Mouse (Mus musculus): ENCODE results near the gene Plcb3.
"Not testable (repeated sequence)": the region's sequence is repeated elsewhere in the genome, so short reads cannot be mapped to it uniquely, and the experiment has no call there.

Gene Plcb3

DNA sequence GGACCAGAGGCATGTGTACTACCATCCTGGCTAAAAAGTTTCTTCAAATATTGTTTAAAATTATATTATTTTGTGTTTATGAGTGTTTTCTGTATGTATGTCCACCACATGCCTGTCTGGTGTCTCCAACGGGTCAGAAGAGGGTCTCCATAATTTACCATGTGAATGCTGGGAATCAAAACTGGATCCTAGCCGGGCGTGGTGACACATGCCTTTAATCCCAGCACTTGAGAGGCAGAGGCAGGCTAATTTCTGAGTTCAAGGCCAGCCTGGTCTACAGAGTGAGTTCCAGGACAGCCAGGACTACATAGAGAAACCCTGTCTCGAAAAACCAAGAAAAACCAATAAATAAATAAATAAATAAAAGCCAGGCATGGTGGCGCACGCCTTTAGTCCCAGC lies 14.9 kb upstream of the Plcb3 start:
- not testable (repeated sequence) for DNase-seq (ENCODE audit: low spot score in 2 of 2)

DNA sequence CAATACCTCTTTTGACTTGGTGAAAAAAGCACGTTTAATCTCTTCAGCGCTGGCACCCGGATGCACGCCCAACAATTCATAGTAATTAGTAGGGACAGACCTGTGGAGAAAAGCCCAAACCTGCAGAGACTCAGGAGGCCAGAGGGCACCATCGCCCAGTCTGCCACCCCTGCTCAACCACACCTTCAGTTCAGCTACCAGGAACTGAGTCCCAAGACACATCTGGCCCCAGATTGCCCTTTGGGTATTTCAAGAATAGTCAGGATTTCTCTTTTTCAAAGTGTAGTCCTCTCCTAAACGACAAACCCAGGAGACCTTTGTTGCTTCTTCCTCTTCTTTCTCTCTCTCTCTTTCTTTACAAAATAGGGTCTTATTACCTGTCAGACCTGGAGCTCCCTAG lies 14.4 kb upstream of the Plcb3 start:
- DNase-seq (ENCODE audit: low spot score in 2 of 2) = no peak

DNA sequence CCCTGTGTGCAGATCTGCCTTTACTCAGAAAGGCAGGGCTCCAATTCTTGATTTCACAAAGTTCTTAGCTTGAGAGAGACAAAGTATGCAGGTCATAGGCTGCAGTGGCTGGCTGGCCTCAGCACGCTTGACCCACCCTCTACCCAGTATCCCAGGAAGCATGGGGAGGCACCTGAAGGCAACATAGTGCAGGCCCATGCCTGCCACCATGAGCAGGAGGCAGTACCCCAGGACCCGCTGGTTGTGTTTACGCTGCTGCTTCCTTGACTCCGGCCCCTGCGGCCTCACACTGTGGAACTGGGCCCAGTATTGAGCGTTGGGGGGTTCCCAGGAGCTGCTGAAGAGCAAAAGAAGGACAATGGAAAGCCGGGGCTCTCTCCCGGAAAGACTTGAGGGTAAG lies 13.0 kb upstream of the Plcb3 start:
- no peak for DNase-seq (ENCODE audit: low spot score in 2 of 2)

DNA sequence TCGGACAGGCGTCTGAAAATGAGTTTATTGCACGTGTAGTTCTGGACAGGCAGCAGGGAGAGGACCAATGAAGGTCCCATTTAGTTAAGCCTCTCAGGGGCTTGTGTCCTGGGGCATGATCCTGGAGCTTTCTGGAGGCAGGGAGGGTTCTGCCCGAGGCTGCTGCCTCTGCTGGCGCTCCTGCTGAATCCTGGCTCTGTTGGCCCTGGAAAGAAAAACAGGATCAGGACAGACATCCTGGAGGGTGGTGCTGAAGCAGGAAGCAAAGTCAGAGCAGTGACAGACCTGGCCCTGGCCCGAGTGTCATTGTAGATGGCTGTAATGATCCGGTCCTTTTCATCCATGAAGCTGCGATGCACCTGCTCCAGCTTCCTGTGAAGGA lies 11.6 kb upstream of the Plcb3 start:
- no peak for DNase-seq (ENCODE audit: low spot score in 2 of 2)

DNA sequence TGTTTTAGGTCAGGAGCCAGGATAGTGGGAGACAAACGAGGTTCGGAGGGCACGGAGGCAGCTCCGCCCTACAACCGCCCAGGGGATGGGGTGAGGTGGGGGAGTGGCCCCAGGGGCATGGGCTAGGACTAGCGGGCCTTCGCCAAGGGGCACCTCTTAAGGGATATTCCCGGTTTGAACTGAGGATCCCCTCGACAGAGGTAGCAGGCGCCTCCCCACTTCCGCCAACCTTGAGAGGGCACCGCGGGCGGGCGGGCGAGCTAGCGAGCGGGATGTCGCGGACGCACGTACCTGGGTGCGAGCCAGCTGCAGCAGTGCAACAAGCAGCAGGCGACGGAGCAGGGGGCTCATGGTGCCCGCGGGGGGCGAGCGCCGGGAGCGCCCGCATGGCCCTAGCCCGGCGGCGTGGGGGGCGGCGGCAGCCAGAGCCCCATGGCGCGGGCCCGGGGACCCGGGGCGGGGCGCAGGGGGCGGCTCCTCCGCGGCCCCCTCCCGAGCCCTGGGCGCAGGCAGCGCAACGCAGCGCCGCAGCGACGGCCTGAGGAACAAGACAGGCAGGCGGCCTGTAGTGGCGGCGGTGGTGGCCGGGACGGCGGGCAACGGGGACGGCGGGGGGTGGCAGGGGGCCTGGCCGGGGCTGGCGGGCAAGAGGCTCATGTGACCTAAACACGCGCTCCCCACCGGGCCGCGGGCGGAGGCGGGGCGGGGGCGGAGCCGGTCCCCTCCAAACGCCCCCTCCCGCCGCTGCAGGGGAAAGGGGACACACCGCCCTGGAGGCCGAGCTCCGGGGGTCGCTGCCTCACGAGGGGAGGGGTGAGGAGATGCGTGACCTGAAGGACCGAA lies 11.0 kb upstream of the Plcb3 start, which contains the start of gene Vegfb:
Gene Vegfb, minus strand, starts transcription at position 591 of the 843 bp plus-strand sequence.
- peak; percentile 35 to 42 for DNase-seq (ENCODE audit: low spot score in 2 of 2)

DNA sequence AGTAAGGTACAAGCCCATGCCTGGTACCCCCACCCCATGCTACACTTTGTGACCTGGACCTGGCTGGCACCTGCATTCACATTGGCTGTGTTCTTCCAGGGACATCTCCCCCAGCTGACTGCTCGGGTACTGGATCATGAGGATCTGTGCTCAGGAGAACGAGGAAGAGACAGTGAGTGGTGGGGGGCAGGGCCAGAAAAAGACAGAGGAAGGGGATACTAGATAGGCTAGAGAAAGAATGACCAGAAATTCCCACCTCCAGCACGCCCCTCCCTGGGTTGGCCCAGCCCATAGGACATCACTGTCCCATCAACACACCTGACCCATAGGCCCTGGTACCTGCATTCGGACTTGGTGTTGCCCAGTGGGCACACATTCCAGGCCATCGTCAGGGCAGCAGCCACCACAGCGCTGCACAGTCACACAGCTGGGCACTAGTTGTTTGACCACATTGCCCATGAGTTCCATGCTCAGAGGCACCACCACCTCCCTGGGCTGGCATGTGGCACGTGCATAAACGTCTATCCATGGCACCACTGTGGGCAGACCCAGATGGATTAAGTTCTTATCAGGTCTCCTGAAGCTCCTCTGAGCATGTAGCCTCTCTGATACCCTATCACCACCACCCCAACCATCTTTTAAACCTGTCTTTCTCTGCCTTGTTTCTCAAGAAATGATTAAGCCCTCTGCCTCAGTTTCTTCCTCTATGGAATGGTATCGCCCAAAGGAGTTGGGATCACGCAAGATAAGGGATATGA lies 9.9 kb upstream of the Plcb3 start:
- no peak for DNase-seq (ENCODE audit: low spot score in 2 of 2)

DNA sequence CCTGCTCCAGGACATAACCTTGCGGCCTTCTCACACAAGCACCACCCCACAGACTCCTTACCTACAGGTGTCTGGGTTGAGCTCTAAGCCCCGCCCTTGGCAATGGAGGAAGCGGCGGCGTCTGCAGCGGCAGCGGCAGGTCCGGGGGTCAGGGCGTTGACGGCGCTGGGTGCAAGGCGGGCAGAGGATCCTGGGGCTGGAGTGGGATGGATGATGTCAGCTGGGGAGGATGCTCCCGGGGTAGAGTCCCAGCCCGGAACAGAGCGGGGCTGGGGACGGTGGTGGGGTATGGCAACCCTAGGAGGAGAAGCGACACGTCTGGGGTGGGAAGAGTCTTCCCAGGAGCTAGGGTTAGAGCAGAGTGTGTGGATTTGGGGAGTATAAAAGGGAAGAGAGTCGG lies 9.0 kb upstream of the Plcb3 start:
- DNase-seq (ENCODE audit: low spot score in 2 of 2) = no peak

DNA sequence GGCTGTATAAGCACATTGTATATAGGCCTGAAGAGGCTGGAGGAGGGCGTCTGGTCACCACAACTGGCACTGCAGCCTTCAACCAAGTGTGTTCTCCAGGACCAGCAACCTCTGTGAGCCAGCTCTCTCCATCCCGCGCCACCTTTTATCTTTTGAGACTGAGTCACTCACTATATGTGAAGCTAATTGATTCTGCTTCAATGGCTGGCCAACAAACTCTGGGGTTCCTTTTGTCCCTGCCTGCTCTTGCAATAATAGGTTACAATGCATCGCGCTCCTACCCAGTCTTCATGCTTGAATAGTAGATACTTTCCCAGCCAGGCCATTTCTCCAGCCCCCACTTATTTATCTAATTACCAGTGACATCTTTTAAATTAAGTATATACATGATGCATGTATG lies 7.4 kb upstream of the Plcb3 start:
- no peak for DNase-seq (ENCODE audit: low spot score in 2 of 2)

DNA sequence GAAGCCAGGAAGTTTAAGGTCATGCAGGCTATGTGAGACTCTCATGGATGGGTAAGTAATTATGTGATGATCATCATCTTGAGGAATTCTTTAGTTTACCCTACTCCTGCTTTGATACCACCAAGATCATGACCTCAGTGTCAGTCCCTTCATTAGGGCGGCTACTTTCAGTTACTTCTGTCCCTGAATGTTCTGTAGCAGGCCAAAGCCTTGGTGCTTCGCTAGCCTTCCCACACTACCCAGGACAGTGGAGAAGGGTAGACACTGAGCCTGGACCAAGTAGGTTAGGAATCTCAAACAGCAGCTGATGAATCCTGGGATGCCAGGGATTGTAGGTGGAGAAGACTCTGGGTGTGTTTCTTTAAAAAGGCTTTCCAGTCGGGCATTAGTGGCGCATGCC lies 5.2 kb upstream of the Plcb3 start:
- DNase-seq (ENCODE audit: low spot score in 2 of 2) = no peak

DNA sequence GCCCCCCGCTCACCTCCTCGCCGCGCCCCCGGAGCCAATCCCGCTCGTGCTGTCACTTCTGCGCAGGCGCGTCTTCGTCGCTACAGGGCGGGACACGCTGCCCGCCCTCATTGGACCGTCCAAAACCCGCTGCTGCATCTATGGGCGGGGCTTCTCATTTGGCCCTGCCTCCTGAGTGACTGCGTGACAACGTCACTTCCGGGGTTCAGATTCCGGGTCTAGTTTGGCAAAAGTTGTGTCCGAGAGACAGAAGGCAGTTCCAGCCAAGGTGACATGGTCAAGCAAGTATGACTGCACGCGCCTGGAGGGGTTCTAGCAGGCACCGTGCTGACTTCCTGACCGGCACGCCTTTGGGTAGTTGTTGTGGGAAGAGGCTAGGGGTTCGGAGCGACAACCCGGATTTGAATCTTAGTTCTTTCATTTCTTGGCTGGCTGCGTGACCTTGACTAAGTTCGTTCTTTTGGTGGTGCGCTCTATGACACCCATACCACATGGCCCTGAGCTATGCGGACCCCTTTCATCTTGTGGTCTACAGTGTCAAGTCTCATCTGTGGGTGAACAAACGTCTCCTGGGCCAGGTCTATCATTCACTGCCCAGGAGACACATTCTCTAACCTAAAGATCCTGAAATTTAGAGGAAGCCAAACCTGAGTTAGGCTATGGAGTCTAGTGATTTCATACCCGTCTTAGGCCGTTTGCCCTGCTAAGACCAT lies 4.3 kb upstream of the Plcb3 start, which contains the start of gene Fkbp2:
Gene Fkbp2, minus strand, starts transcription at position 121 of the 713 bp plus-strand sequence.
- DNase-seq (ENCODE audit: low spot score in 2 of 2) = peak; percentile 99

DNA sequence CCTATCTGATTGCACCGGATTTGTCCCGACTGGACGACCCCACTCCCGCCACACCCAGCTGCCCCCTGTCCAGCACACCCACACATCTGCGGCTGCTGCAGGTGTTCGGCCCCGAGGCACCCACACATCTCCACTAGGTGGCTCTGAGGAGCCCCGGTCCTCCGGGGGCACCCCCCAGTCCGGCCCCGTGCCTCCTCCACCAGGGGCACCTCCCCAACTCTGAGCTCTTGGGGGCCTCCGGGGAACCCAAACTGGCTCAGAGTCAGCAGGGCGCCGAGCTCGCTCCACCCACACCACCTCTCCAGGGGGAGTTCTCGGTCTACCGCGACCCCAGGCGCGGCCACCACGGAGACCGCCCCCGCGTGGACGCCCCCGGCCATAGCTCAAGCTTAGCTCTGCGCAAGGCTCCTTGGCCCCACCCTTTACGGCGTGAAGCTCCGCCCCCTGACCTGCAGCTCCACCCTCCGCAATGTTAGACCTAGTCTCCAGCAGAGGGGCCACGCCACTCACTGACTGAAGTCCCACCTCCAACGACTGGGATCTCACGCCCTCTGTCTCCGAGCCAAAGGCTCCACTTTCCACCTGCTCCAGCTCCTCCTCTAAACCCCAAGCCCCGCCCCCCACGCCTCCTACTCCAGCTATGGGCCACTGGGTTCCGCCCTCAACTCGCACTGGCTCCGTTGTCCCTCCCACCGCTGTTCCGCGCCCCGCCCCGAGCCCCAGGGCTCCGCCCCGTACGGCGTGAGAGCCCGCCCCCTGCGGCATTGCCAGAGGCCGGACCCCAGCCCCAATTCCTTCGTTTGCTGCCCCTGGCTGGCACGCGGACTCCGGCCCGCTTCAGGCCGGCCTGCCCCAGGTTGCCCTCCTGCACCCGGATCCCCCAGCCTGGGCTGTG lies 3.5 kb upstream of the Plcb3 start:
- DNase-seq (ENCODE audit: low spot score in 2 of 2) = peak; percentile 100

DNA sequence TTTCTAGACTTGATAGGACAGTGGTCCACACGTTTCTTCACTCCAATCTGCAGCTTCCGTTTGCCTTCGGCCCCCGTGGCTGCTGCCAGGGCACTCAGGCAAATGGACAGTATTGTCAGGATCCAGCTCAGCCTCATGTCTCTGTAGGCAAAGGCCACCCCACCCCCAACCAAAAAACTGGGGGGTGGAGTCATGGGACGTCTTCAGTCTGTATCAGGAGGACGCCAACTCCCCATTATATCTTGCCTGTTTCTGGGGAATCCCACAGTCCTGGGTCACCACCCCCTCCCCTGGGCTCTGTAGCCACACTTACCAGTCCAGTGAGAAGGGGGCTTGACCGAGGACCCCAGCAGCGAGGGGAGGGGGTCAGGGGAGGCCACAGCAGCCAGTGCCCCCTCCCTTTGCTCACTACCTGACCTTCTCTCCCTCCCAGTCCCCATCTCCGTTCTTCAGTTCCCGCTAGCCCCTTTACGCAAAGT lies 2.8 kb upstream of the Plcb3 start:
- no peak for DNase-seq (ENCODE audit: low spot score in 2 of 2)

DNA sequence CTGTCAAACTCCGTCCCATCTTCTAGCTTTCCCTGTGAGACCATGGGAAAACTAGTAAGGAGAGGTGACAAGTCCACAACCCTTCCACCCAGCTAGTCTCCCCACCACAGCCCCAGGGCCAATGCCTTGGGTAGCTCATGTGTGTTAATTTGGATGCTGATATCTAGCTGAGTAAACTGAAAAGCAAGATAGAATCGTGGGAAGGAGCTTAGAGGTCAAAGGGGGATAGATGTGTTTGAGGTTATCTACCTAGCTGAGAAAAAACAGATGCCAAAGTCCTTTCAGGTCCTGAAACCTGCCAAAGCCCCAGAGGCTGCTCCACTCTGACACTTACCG lies 2.3 kb upstream of the Plcb3 start:
- DNase-seq (ENCODE audit: low spot score in 2 of 2) = no peak

DNA sequence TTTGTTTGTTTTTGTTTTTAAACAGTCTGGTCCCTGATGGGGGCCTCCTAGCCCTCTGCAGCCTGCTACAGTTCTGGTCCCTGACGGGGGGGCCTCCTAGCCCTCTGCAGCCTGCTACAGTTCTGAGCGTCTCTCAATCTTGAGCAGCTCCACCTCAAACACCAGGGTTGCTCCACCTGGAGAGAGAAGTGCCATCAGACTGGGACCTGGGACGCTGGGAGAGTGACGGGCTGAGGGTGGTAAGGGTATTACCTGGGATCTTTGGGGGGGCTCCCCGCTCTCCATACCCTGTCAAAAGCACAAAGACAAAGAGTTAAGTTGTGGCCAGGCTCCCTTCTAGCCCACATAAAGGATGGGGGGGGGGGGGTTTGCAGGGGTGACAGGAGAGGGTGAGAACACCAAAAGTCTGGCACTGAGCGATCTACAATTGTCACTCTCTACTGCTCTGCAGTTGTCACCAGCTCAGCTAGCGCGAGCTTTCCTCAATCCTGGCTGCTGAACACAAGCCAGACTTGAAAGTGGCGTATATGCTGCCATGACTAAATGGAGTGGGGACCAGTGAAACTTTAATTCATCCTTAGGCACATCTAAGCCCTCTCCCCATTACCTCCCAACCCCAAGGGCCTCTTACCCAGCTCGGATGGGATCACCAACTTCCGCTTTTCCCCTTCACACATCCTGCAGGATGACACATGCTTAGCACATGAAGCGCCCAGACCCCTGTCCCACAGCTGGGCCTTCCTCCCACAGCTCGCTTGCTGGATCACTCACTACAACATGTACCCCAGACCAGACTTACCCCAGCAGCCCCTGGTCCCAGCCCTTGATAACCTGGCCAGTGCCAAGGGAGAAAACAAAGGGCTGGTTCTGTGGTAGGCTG lies 1.7 kb upstream of the Plcb3 start:
- DNase-seq (ENCODE audit: low spot score in 2 of 2) = no peak

DNA sequence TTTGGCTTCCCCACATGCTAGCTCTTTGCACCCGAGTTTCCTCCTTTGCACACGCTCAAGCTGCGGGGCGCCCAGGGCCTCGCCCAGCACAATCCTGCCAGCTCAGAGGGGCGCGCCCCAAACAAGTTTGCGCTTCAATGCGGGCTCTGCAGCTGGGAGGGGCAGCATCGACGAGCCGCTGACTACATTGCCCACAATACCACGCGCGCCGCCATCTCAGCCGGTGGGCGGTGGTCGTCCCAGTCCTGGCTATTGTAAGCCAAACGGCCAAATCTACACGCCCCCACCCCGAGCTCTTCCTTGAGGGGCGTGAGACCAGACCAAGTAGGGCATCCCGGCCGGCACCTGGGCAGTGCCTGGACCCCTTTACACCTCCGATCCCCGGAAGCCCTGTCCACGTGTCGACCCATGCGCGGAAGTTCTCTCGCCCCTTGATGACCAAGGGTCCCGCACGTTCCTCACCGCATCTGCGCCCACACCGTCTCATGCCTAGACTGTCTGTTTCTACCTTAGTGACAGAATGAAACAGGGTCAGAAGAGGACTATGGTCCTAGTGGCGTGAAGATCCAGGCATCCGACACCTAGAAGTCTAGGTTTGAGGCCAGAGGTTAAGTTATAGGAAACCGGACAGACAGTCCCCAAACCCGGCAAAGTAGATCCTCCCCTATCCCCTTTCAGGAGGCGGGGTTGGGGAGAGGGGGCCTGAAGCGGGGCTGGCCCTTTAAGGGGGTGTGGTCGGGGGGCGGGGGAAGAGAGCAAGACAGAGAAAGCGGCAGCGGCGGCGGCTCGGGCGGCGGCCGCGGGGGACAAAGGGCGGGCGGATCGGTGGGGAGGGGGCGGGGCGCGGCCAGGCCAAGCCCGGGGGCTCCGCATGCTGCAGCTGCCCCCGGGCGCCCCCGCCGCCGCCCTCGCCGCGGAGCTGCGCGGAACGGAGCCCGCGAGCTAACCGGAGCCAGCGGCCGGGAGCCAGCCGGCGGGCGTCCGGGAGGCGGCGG lies 1.8 kb downstream of the Plcb3 start, which contains the start of gene Ppp1r14b:
Gene Ppp1r14b, plus strand, starts transcription at position 758 of the 995 bp plus-strand sequence.
- DNase-seq (ENCODE audit: low spot score in 2 of 2) = peak; percentile 55 to 75

DNA sequence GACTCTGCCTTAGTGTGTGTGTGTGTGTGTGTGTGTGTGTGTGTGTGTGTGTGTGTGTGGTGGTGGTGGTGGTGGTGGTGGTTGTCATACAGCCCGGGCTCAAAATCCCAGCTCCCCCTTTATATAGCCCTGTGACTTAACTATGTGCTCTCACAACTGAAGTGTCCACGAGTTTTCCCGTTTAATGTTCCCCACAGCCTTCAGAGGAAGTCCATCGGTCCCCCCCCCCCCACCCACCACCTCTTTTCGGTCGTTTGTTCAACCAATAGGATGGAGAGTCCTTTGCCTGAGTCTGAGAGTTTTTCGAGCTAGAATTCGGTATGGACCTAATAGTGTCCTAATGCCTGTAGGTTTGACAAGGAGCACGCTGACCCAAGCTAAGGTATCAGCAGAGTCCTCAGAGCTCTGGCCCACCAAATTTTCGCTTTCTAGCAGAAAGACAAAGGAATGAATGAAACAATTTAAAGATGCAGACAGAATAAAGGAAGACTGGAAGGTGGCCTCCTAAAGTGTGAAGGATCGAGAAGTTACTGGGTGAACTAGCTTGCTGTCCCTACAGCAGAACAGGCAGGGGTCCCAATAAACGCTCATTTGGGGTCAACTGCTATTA lies 2.6 kb downstream of the Plcb3 start:
- no peak for DNase-seq (ENCODE audit: low spot score in 2 of 2)

DNA sequence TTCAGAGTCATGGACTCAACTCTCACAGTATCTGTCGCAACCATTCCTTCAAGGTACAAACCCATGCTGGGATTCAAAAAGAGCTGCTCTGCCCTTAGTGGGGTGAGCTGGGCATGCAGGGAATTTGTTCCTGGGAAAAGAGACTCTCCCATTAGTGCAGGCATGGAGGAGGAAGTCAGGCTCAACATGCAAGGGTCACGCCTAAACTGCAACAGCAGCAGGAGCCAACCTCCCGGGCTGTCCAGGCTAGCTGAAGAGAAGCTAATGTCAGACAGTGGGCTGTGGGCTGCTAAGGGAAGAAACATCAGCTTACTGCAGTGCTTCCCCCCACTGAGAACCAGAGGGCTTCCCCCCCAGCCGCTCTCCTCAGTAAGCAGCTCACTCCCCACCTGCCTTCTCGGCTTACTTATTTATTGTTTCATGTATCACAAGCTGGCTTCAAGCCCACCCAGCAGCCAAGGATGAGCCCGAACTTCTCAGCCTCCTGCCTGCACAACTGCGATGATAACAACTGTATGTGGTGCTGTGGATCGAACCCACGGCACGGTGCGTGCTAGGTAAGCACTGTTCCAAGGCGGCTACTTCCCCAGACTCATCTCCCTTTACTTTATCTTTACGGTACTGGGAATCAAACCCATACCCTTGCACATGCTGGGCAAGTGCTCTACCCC lies 3.9 kb downstream of the Plcb3 start:
- no peak for DNase-seq (ENCODE audit: low spot score in 2 of 2)

DNA sequence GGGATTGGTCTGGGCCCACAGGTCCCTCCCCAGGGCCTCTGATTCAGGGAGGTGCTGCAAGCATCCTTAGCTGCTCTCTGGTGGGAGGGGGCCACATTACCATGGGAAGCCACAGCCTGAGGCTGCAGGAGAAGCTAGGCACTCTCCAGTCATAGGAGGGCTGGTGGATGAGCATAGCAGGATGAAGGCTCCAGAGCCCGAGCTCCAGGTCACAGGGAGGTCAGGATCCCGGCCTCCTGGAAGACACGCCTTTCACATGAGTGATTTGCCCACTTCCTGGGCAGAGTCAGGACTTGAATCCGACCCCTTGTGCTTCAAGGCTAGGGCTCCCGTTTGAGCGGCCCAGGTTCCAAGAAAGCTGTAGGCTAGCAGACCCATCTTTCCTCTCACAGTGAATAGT lies 4.6 kb downstream of the Plcb3 start:
- DNase-seq (ENCODE audit: low spot score in 2 of 2) = no peak
